Mouse (Mus musculus): ENCODE measurements around the gene Hspa1b.

DNA sequence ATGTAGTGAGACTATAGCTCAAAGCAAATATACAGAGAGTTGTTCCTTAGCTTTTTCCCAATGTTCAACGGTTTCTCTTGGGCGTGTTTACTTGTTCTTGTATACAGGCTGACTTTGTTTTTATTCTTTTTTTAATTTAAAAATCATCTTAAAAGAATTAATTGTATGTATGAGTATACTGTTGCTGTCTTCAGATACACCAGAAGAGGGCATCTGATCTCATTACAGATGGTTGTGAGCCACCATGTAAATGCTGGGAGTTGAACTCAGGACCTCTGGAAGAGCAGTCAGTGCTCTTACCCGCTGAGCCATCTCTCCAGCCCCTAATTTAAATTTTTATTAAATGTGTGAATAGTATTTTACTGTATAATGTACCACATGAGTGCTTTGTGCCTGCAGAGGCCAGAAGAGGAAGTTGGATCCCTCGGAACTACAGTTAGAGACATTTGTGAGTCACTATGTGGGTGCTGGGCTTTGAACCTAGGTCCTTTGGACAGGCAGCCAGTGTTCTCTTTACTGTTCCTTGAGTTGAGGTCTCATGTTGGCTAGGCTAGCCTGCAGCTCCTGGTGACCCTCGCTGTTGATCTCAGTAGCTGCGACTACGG, 48.5 kb upstream of the Hspa1b start:
- TF ChIP-seq POLR2A (IDR thresholded peaks at IDR 0.05; ENCODE audit: control insufficient read depth, low read depth, low read length) (no peak), CTCF (IDR thresholded peaks at IDR 0.05; ENCODE audit: control insufficient read depth, insufficient read depth, insufficient replicate concordance, low read depth, low read length) (no peak)
